Mouse (Mus musculus) cerebral cortex, adult 2 months (tissue): Measurements from ENCODE around the gene Sds.

Source experiments
- WGBS: fragments of 180-500 bp; shearing (Covaris S2); methylation state at CpG from one replicate; pipeline ENCODE4 v1.1.7; 2018; 5-methylcytosine and 5-hydroxymethylcytosine counted together

The Sds gene

GRCm38 (mm10) chr5:120514031-120514677 is 37.8 kb downstream of the Sds start:
- WGBS: 89% methylated on average over 9 of the region's 9 CpGs

GRCm38 (mm10) chr5:120514754-120515153 is 38.4 kb downstream of the Sds start:
- WGBS: 22% methylated on average over 4 of the region's 4 CpGs

GRCm38 (mm10) chr5:120515451-120515850 is 39.1 kb downstream of the Sds start:
- WGBS: 89% methylated on average over 7 of the region's 7 CpGs

GRCm38 (mm10) chr5:120516221-120516984 is 40.1 kb downstream of the Sds start:
- 70% methylated on average over 15 of the region's 15 CpGs for WGBS

GRCm38 (mm10) chr5:120517552-120517951 is 41.2 kb downstream of the Sds start:
- 61% methylated on average over 9 of the region's 9 CpGs for WGBS

- WGBS: 81% methylated on average over 3 of the region's 3 CpGs
Measured at GRCm38 (mm10) chr5:120522649-120523048, 46.3 kb downstream of the Sds start.

GRCm38 (mm10) chr5:120524736-120525135 is 48.4 kb downstream of the Sds start:
- WGBS: 91% methylated on average over 2 of the region's 2 CpGs

GRCm38 (mm10) chr5:120525737-120526136 is 49.4 kb downstream of the Sds start:
- WGBS: 53% methylated on average over 5 of the region's 5 CpGs

GRCm38 (mm10) chr5:120526311-120526710 is 50.0 kb downstream of the Sds start:
- 85% methylated on average over 11 of the region's 11 CpGs for WGBS

GRCm38 (mm10) chr5:120527296-120527964 is 51.1 kb downstream of the Sds start:
- 90% methylated on average over 13 of the region's 20 CpGs for WGBS

- 85% methylated on average over 8 of the region's 8 CpGs for WGBS
Measured at GRCm38 (mm10) chr5:120531631-120532030, 55.3 kb downstream of the Sds start.
